11 mouse cellular contexts compared by ENCODE assay signal in the genomic region with DNA sequence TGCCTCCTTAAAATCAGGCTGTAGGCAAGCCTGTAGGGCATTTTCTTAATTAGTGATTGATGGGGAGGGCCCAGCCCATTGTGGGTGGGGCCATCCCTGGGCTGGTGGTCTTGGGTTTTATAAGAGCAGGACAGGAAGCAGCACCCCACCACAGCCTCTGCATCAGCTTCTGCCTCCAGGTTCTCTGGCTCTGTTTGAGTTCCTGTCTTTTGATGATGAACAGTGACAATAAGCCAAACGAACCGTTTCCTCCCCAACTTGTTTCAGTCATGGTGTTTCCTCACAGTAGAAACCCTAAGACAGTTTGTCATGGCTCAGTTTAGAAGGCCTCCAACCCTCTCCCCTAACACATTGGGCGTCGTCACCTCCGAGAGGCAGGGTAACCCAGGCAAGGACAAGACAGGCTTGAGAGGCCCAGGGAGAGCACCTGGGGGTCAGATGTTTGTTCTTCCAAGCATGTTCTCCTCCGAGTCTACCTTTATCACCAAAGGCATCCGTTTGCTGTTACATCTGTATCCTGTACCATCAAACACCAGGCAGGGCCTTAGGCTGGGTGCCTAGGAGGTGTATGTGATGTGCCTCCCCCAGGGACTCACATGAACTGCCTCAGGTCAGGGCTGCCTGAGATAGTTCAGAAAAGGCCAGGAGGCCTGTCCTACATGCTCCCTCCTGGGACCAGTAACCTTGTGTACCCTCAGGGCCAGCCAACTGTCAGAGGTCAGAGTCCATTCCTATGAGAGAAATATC. TPM values are rescaled to one million over a fixed set of nuclear protein-coding genes. Genes with fewer than 3 reads are reported as not detected.
A peak's percentile ranks its signal among the peaks of the same experiment; 100 is the strongest.
DNase-seq lines count a peak whose midpoint lies in the region; ATAC-seq and TF ChIP-seq lines count a peak whose summit lies in the region.
"Had no signal": no experiment of that assay in that cellular context is flagged by ENCODE, and none has a peak within 500 bp of the region (broad histone marks: within the 10 kb centered on the region; RNA-seq: fewer than 3 reads in every experiment).

No protein-coding gene starts in this region.

- H3K9me3 ChIP-seq in limb, embryonic 10.5 days (replicated peaks): no peaks in the 10 kb centered on the region
- H3K9me3 ChIP-seq: embryonic facial prominence, embryonic 13.5 days; midbrain, embryonic 10.5 days had no signal

- ATAC-seq in activated CD4-positive, CD25-positive, alpha-beta regulatory T cell, adult 4 months: peak; percentile 40

- peak overlapping the region; percentile 56 for H3K27ac ChIP-seq in liver, adult 2 months (replicated peaks; ENCODE audit: insufficient read depth, low read depth, low read length)
- H3K27ac ChIP-seq in limb, embryonic 10.5 days: peak overlapping the region; percentile 26; the same call in 1 of the 2 replicates
- H3K27ac ChIP-seq: embryonic facial prominence, embryonic 13.5 days; midbrain, embryonic 10.5 days had no signal

- no peak for TF ChIP-seq POLR2A in liver, adult 2 months (IDR thresholded peaks at IDR 0.05; ENCODE audit: extremely low read depth, insufficient read depth, low read length)

- no peak for TF ChIP-seq CTCF in liver, adult 2 months (IDR thresholded peaks at IDR 0.05; ENCODE audit: low read depth, low read length)

- no peaks in the 10 kb centered on the region for H3K36me3 ChIP-seq in liver, adult 2 months (ENCODE audit: control insufficient read depth, insufficient read depth, low read length)
- H3K36me3 ChIP-seq in limb, embryonic 10.5 days: no peaks in the 10 kb centered on the region; the same call in 1 of the 2 replicates
- H3K36me3 ChIP-seq: embryonic facial prominence, embryonic 13.5 days had no signal

- H3K9ac ChIP-seq in liver, adult 2 months (ENCODE audit: low read depth, low read length): no peak overlapping the region
- H3K9ac ChIP-seq: embryonic facial prominence, embryonic 13.5 days; lung, embryonic 14.5 days had no signal

- 40% methylated on average over 7 of the region's 7 CpGs for WGBS in liver, adult 2 months
- WGBS in limb, embryonic 10.5 days: 71% methylated on average over 7 of the region's 7 CpGs

- H3K4me3 ChIP-seq in liver, adult 2 months (ENCODE audit: insufficient read depth, low read depth, low read length): no peak overlapping the region
- H3K4me3 ChIP-seq in limb, embryonic 10.5 days: no peak overlapping the region
- H3K4me3 ChIP-seq: embryonic facial prominence, embryonic 13.5 days; midbrain, embryonic 10.5 days had no signal

- no peak for DNase-seq in liver, adult 2 months (ENCODE audit: extremely low read depth, low read depth, low spot score)
- DNase-seq in liver: no peak
- DNase-seq in limb, embryonic 10.5 days (ENCODE audit: low spot score): no peak
- DNase-seq in thymus, postnatal 14 days: peak; percentile 69
- no peak for DNase-seq in layer of hippocampus, adult 8-10 months (ENCODE audit: low spot score in 2 of 2)
- no peak for DNase-seq in ovary, adult 18-20 months (ENCODE audit: low spot score)
- DNase-seq: adrenal gland, postnatal 25 days; lung, embryonic 14.5 days had no signal

- peaks cover 13% of the 10 kb centered on the region for H3K4me1 ChIP-seq in liver, adult 2 months (ENCODE audit: control insufficient read depth, insufficient read depth, low read length)
- H3K4me1 ChIP-seq in limb, embryonic 10.5 days: peaks cover 14% of the 10 kb centered on the region
- H3K4me1 ChIP-seq: midbrain, embryonic 10.5 days had no signal

- H3K79me2 ChIP-seq in liver, adult 2 months (ENCODE audit: control insufficient read depth, insufficient read depth, low read length): no peaks in the 10 kb centered on the region

- H3K27me3 ChIP-seq in liver, adult 2 months (ENCODE audit: control insufficient read depth, insufficient read depth, low read length): no peaks in the 10 kb centered on the region
- no peaks in the 10 kb centered on the region for H3K27me3 ChIP-seq in limb, embryonic 10.5 days (ENCODE audit: low read depth, poor library complexity, severe bottlenecking)
- H3K27me3 ChIP-seq: embryonic facial prominence, embryonic 13.5 days had no signal

RNA-seq across cellular contexts. Expression of a gene that starts 6.1 kb away (rescaled TPM):
- 20.0 and 30.0 TPM in 2 replicates for total RNA-seq in liver, adult 2 months (2014; rRNA removed)
- polyA plus RNA-seq in liver, adult 2 months (2012; rRNA removed): 28.4 TPM in 2 replicates
- 10 to 100 TPM; 67.3 to 70.5 TPM for polyA plus RNA-seq in activated CD4-positive, CD25-positive, alpha-beta regulatory T cell, adult 4 months (2017; shearing (Covaris generic))
- polyA plus RNA-seq in limb, embryonic 10.5 days (2016; fragmentation: Nextera tagmentation; extraction: Ambion mirVana): 41.3 and 48.0 TPM in 2 replicates
- 10 to 100 TPM; 14.3 to 17.5 (median 16.1) TPM for total RNA-seq in layer of hippocampus, adult 8-10 months (2022)

RNA-seq across cellular contexts. Expression of a gene that starts 13.5 kb away (rescaled TPM):
- total RNA-seq in liver, adult 2 months (2014; rRNA removed): 6.5 and 10.8 TPM in 2 replicates
- polyA plus RNA-seq in liver, adult 2 months (2012; rRNA removed): 22.5 and 22.9 TPM in 2 replicates
- 10 to 100 TPM; 15.5 to 20.4 TPM for polyA plus RNA-seq in activated CD4-positive, CD25-positive, alpha-beta regulatory T cell, adult 4 months (2017; shearing (Covaris generic))
- 48.2 and 52.1 TPM in 2 replicates for polyA plus RNA-seq in limb, embryonic 10.5 days (2016; fragmentation: Nextera tagmentation; extraction: Ambion mirVana)
- 10 to 100 TPM; 25.4 to 36.5 (median 31.1) TPM for total RNA-seq in layer of hippocampus, adult 8-10 months (2022)

RNA-seq across cellular contexts. Expression of a gene that starts 31.9 kb away (rescaled TPM):
- 0.37 and 0.74 TPM in 2 replicates for total RNA-seq in liver, adult 2 months (2014; rRNA removed)
- polyA plus RNA-seq in liver, adult 2 months (2012; rRNA removed): 0.20 TPM in 1 of 2 replicates, not detected in the other
- under 1 TPM; 0.47 to 0.69 TPM for polyA plus RNA-seq in activated CD4-positive, CD25-positive, alpha-beta regulatory T cell, adult 4 months (2017; shearing (Covaris generic))
- 20.4 and 23.7 TPM in 2 replicates for polyA plus RNA-seq in limb, embryonic 10.5 days (2016; fragmentation: Nextera tagmentation; extraction: Ambion mirVana)
- 10 to 100 TPM; 45.2 to 63.6 (median 50.8) TPM for total RNA-seq in layer of hippocampus, adult 8-10 months (2022)

RNA-seq across cellular contexts. Expression of a gene that starts 43.5 kb away (rescaled TPM):
- 31.0 and 31.8 TPM in 2 replicates for total RNA-seq in liver, adult 2 months (2014; rRNA removed)
- polyA plus RNA-seq in liver, adult 2 months (2012; rRNA removed): 31.0 and 35.7 TPM in 2 replicates
- polyA plus RNA-seq in activated CD4-positive, CD25-positive, alpha-beta regulatory T cell, adult 4 months (2017; shearing (Covaris generic)): 10 to 100 TPM; 63.7 to 77.4 TPM
- 150 and 170 TPM in 2 replicates for polyA plus RNA-seq in limb, embryonic 10.5 days (2016; fragmentation: Nextera tagmentation; extraction: Ambion mirVana)
- 10 to 100 TPM; 42.2 to 55.3 (median 46.5) TPM for total RNA-seq in layer of hippocampus, adult 8-10 months (2022)

RNA-seq across cellular contexts. Expression of a gene that starts 57.3 kb away (rescaled TPM):
- total RNA-seq in liver, adult 2 months (2014; rRNA removed): 8.0 and 9.5 TPM in 2 replicates
- polyA plus RNA-seq in liver, adult 2 months (2012; rRNA removed): 15.8 and 18.1 TPM in 2 replicates
- polyA plus RNA-seq in activated CD4-positive, CD25-positive, alpha-beta regulatory T cell, adult 4 months (2017; shearing (Covaris generic)): 10 to 100 TPM; 18.8 to 19.0 TPM
- 72.7 and 82.2 TPM in 2 replicates for polyA plus RNA-seq in limb, embryonic 10.5 days (2016; fragmentation: Nextera tagmentation; extraction: Ambion mirVana)
- total RNA-seq in layer of hippocampus, adult 8-10 months (2022): 1 to 10 TPM; 2.5 to 4.8 (median 3.3) TPM

Comparison
In these comparisons a context has a peak if more than half of its experiments do, and no peak if none do; other contexts are left out.
1. RNA of a gene that starts 31.9 kb away (polyA plus RNA-seq): 20.4 to 23.7 TPM in limb, embryonic 10.5 days; 0.47 to 0.69 TPM in activated CD4-positive, CD25-positive, alpha-beta regulatory T cell, adult 4 months and 0.20 TPM in liver, adult 2 months; every median in the first group is over 10 times any median in the second.